ENCODE assay signal across 8 mouse cellular contexts in genomic region chr10:78392072-78392471, GRCm38 (mm10). TPM values are rescaled to one million over a fixed set of nuclear protein-coding genes. Genes with fewer than 3 reads are reported as not detected.
DNase-seq lines count a peak whose midpoint lies in the region; ATAC-seq lines count a peak whose summit lies in the region.

No protein-coding gene starts in this region.

- peaks cover 15% of the 10 kb centered on the region for H3K4me1 ChIP-seq in limb, embryonic 13.5 days
- no peaks in the 10 kb centered on the region for H3K4me1 ChIP-seq in stomach, embryonic 16.5 days (ENCODE audit: control insufficient read depth, insufficient read depth, low read length)

- H3K9ac ChIP-seq in limb, embryonic 13.5 days = no peak overlapping the region
- H3K9ac ChIP-seq in stomach, embryonic 16.5 days (ENCODE audit: low read length) = no peak overlapping the region; the same call in 1 of the 2 replicates

- H3K27ac ChIP-seq in limb, embryonic 13.5 days = no peak overlapping the region
- no peak overlapping the region for H3K27ac ChIP-seq in stomach, embryonic 16.5 days (ENCODE audit: low read length)

- no peaks in the 10 kb centered on the region for H3K9me3 ChIP-seq in limb, embryonic 13.5 days
- no peaks in the 10 kb centered on the region for H3K9me3 ChIP-seq in stomach, embryonic 16.5 days (replicated peaks; ENCODE audit: control insufficient read depth, low read length)

- H3K27me3 ChIP-seq in limb, embryonic 13.5 days = peaks cover 33% of the 10 kb centered on the region
- peaks cover 15% of the 10 kb centered on the region for H3K27me3 ChIP-seq in stomach, embryonic 16.5 days (ENCODE audit: control insufficient read depth, insufficient read depth, low read length)

- no peaks in the 10 kb centered on the region for H3K36me3 ChIP-seq in limb, embryonic 13.5 days
- no peaks in the 10 kb centered on the region for H3K36me3 ChIP-seq in stomach, embryonic 16.5 days (ENCODE audit: control insufficient read depth, insufficient read depth, low read length)

- ATAC-seq in granulocyte monocyte progenitor cell, adult 5-6 weeks (replicated peaks; ENCODE audit: poor library complexity, severe bottlenecking) = peak; percentile 68
- ATAC-seq in limb, embryonic 13.5 days (ENCODE audit: low FRiP score, low read depth) = peak; percentile 8; the same call in 1 of the 2 replicates
- no peak; the same call in 1 of the 2 replicates for ATAC-seq in stomach, embryonic 16.5 days (ENCODE audit: insufficient read depth, low FRiP score)

- no peak overlapping the region; the same call in 1 of the 2 replicates for H3K4me3 ChIP-seq in limb, embryonic 13.5 days
- H3K4me3 ChIP-seq in stomach, embryonic 16.5 days (replicated peaks; ENCODE audit: low read length) = peak overlapping the region; percentile 16; the same call in 1 of the 2 replicates

- DNase-seq in 3134 (ENCODE audit: extremely low read depth, insufficient read length, low spot score) = peak; percentile 59
- peak; percentile 82 to 95 for DNase-seq in adrenal gland, adult (ENCODE audit: inconsistent age in 2 of 2, low spot score in 1 of 2)
- peak; percentile 83 for DNase-seq in embryo, embryonic 10.5 days (ENCODE audit: low spot score)
- peak; percentile 73 to 85 for DNase-seq in kidney, adult 8-10 months
- peak; percentile 80 for DNase-seq in neural tube, embryonic 10.5 days (ENCODE audit: extremely low spot score, low spot score)

- H3K4me2 ChIP-seq in limb, embryonic 13.5 days (replicated peaks) = peak overlapping the region; percentile 30
- peak overlapping the region; percentile 15; the same call in 1 of the 2 replicates for H3K4me2 ChIP-seq in stomach, embryonic 16.5 days (ENCODE audit: low read depth, low read length)

- 2% methylated on average over 18 of the region's 18 CpGs for WGBS in limb, embryonic 13.5 days
- WGBS in stomach, embryonic 16.5 days = 3% methylated on average over 18 of the region's 18 CpGs

RNA-seq across cellular contexts. Expression of gene Rrp1, which starts 20.8 kb away (rescaled TPM):
- total RNA-seq in granulocyte monocyte progenitor cell, adult 5-6 weeks (2014; fragmentation: Nextera tagmentation) = 130 and 159 TPM in 2 replicates
- total RNA-seq in granulocyte monocyte progenitor cell, adult 5-6 weeks (2017) = 404 and 430 TPM in 2 replicates
- 326 and 342 TPM in 2 replicates for polyA plus RNA-seq in limb, embryonic 13.5 days (2015; fragmentation: Nextera tagmentation; extraction: Ambion mirVana)
- 242 and 272 TPM in 2 replicates for polyA plus RNA-seq in stomach, embryonic 16.5 days (2015; fragmentation: Nextera tagmentation; extraction: Ambion mirVana)

RNA-seq across cellular contexts. Expression of gene Cstb, which starts 33.4 kb away (rescaled TPM):
- 72.8 and 118 TPM in 2 replicates for total RNA-seq in granulocyte monocyte progenitor cell, adult 5-6 weeks (2014; fragmentation: Nextera tagmentation)
- 37.3 and 43.4 TPM in 2 replicates for total RNA-seq in granulocyte monocyte progenitor cell, adult 5-6 weeks (2017)
- polyA plus RNA-seq in limb, embryonic 13.5 days (2015; fragmentation: Nextera tagmentation; extraction: Ambion mirVana) = 202 and 212 TPM in 2 replicates
- 406 and 433 TPM in 2 replicates for polyA plus RNA-seq in stomach, embryonic 16.5 days (2015; fragmentation: Nextera tagmentation; extraction: Ambion mirVana)

RNA-seq across cellular contexts. Expression of gene Agpat3, which starts 39.8 kb away (rescaled TPM):
- 0.19 and 0.39 TPM in 2 replicates for total RNA-seq in granulocyte monocyte progenitor cell, adult 5-6 weeks (2014; fragmentation: Nextera tagmentation)
- total RNA-seq in granulocyte monocyte progenitor cell, adult 5-6 weeks (2017) = 0.52 and 0.88 TPM in 2 replicates
- polyA plus RNA-seq in limb, embryonic 13.5 days (2015; fragmentation: Nextera tagmentation; extraction: Ambion mirVana) = 52.4 and 54.9 TPM in 2 replicates
- 24.9 and 26.7 TPM in 2 replicates for polyA plus RNA-seq in stomach, embryonic 16.5 days (2015; fragmentation: Nextera tagmentation; extraction: Ambion mirVana)
